Mouse (Mus musculus) kidney, adult 2 months (tissue): ENCODE results near the gene Tsga13.

Experiments used
- CTCF ChIP-seq: fragments of 200-500 bp; conservative IDR thresholded peaks from 2 replicates; pipeline ENCODE4 v1.5.1; 2011; ENCODE audit warnings: low read depth, mild to moderate bottlenecking, control low read depth, low read length, moderate library complexity, mixed read lengths; ENCODE audit not compliant: insufficient read depth, insufficient read length
- POLR2A ChIP-seq: fragments of 200-500 bp; IDR thresholded peaks from one replicate; pipeline ENCODE4 v1.6.1; 2011; ENCODE audit warnings: low read depth, low read length, control low read depth

DNA sequence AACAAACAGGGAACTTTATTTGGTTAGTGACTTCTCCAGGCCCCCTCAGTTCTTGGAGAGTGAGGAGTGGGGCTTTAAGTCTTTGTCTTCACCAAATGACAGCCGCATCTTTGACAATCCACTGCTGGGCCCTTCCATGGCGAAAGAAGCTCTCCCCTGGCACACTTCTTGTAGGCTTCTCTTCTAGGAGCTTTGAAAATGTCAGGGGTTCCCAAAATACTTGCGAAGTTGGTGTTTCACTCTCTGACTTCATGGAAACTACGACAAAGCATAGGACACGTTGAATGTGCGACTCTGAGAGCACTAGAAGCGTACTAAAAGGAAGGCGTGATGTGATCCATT is 18.4 kb downstream of the Tsga13 start:
- TF ChIP-seq CTCF: no peak
- TF ChIP-seq POLR2A: no peak
